Mouse (Mus musculus) kidney, postnatal 36 days (tissue): Measurements from ENCODE around the gene Atf7ip.

Source experiments
- DNase-seq, 2 experiments: peaks; one replicate each; pipeline ENCODE4 v3.0.0; 2021 to 2022; ENCODE audit warnings: mixed read lengths in 2 of 2

The Atf7ip gene

DNA sequence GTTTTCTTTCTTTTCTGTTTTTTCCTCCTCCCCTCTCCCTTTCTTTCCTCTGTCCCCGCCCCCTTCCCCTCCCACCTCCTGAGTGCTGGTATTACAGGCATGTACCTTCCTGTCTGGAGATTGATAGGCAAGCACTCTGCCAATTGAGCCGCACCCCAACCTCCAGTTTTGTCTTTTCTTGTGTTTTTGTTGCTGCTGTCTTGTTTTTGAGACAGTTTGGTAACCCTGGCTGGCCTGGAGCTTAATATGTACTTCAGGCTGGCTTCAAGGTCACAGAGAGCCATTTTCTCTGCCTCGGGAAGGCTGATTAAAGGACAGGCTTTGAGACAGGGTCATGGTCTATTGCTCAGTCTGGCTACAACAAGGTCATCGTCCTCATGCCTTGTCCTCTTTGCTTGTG, 18.8 kb downstream of the Atf7ip start:
- peak; percentile 45 to 57 for DNase-seq

DNA sequence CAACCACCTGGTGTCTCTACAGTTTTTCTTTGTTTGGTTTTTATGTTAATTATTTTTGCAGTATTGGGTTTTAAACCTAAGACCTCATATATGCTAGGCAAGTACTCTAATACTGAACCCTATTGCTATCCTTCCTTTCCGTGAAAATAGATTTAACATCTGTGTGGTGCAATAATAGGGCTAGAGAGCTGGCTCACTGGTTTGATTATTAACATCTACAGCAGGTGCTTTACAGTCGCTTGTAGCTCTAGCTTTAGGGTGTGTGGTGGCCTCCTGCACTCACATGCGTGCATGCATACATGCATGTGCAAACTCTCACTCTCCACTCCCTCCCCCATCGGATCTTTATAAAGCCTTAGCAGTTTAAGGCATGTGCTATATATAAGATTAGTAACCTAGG, 19.6 kb downstream of the Atf7ip start:
- DNase-seq: no peak

DNA sequence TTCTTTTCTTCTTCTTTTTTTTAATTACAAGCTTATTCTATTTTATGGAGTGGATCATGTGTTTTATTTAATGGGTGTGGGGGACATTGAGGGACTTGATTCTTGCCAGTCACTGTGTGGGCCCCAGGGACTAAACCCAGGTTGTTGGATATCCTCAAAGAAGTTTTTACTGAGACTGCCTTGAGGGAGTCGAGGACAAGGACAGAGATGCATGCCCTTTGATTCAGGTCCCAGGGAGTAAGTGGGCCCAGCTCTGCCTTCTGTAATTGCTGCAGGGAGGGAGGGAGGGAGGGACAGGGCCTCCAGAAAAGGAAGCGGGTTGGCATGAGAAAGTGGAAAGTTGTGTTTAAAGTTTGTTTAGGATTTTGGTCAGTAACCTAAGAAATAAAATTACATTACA, 23.2 kb downstream of the Atf7ip start:
- no peak for DNase-seq

DNA sequence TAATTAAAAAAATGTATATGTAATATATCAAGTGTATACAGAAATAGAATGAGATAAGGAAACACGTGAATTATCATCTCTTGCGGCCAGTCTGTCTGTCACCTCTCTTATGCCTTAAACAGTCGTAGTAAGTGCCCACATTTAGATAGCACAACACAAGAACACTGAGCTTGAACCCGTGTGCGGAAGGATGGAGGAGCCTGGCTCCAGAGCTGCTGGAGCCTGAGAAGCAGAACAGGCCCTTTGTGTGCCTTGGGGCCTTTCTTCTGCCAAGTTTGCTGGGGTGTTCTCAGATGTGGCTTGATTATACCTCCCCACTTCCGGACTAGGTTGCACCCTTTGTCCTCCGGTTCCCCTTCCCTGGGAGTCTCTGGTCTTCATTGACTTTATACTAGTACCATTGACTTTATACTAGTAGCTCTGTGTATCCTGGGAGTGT, 25.8 kb downstream of the Atf7ip start:
- DNase-seq: no peak

DNA sequence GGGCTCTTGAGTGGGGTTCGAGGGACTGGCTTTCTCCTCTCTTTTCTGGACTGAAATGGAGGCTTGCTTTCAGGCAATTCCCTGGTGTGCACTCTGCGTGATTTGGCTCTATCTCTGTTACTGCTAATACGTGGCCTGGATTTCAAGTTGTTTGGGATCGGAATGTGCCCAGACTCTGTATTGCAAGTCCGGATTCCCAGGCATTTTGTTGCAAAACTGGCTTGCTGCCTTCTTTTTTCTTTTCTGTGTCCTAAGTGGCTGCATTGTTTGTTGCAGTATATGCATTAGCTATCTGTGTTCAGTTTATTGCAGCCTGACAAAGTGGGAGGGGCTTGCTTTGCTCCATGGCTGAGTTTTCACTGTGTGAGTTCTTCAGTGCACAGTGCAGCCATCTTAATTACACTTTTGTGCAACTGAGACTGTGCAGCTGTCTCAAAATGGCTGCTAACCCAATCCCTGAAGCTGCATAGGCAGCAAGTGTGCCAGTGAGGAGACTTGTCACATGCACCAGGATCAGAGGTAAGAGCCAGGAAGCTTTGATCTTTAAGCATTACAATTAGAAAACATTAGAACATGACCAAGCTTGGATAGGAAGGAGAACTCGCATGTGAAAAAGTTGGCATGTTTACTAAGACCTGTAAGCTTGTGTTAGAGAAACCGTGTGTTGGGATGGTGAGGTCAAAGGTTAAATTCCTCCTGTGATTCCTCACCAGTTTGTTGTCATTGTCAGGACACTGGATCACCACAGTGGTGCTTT, 26.7 kb downstream of the Atf7ip start:
- peak; percentile 77 to 80 for DNase-seq

DNA sequence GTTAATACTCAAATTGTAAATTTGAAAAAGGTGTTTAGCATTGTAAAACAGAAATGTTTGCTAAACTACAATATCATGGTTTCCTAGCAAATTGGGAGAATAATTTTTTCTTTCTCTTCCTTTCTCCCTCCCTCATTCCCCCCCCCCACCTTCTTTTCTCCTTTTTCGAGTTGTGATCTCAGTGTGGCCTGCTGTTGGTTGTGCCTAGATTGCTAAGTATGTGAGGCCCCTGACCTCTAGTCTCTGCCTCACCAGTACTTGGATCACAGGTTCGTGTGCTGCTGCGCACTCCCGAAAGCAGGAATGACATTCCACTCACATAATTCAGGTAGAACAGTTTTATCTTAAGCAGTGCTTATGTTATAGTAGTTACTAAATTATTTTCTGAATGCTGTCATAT, 27.8 kb downstream of the Atf7ip start:
- no peak for DNase-seq

DNA sequence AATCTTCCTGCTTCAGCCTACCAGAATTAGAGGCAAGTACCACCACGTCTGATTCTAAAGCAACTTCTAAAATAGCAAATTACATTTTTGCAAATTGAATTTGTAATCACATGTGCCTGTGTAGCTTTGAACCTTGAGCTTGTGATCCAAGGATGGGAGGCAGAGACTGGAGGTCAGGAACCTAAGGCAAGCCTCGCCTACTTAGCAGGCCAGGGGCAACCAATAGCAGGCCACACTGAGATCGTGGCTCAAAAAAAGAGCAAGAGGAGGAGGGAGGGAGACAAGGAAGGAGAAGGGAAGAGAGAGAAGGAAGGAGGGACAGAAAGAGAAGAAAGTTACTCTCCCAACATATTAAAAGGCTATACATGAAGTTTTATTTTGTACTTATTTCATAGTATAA, 28.5 kb downstream of the Atf7ip start:
- no peak for DNase-seq

DNA sequence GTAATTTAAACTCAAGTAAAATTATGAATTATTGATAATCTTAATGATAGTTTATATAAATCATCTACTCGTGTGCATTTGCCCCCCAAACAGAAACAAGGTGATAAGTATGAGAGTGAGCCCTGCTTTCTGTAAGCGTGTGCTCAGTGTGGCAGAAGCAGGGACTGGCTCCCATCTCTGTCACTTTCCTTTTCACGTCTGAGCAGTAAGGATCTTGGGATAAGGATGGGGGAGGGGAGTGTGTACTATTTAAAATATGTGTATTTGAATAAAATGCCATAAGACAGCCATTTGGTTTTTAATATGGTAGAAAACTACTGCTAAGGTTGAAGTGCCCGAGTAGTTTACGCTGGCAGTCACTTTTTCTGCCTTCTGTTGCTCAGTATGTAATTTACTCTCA, 29.2 kb downstream of the Atf7ip start:
- DNase-seq: no peak

DNA sequence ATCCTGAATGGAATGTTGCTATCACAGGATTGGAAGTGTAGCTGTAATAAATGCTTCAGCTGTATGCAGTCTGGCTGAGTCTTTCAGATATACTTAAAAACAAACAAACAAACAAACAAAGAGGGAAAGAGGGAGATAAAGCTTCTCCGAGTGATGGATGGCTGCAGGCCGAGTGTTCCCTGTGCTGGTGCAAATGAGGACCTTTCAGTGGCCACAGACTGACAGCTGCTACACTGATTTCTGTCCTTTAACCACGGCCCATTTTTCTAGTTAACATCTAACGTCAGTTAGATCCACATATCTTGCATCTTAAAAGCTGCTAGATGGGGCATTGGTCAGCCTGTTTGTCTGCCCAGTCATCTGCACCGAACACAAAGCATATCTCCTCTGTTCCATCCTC, 30.2 kb downstream of the Atf7ip start:
- DNase-seq: no peak

DNA sequence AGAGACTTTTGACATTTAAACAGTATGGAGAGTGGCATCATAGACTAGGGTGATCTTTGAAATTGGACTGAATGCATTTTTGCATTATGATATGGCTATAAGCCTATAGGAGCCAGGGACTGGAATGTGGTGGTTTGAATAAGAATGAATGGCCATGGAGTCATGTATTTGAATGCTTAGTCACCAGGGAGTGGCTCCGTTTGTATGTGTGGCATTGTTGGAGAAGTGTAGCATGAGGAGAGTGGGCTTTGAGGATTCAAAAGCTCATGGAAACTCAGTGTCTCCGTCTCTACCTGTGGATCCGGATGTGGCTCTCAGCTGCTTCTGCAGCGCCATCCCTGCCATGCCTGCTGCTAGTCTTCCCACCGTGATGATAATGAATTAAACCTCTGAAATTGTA, 35.4 kb downstream of the Atf7ip start:
- DNase-seq: no peak

DNA sequence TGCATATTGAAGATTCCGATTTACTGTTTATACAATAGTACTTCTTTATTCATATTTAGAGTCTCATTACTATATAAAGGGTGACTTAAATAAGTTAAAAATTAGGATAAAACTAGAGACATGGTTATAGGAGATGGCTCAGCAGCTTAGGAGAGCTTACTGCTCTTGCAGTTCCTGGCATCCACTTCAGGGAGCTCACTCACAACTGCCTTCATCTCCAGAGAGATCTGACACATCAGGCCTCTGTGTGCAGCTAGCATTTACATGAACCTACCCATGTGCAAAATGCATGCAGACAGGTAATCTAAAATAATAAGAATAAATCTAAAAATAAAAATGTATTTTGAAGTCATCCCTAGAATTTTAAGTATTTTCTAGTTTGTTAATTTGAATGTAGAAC, 36.1 kb downstream of the Atf7ip start:
- no peak for DNase-seq

DNA sequence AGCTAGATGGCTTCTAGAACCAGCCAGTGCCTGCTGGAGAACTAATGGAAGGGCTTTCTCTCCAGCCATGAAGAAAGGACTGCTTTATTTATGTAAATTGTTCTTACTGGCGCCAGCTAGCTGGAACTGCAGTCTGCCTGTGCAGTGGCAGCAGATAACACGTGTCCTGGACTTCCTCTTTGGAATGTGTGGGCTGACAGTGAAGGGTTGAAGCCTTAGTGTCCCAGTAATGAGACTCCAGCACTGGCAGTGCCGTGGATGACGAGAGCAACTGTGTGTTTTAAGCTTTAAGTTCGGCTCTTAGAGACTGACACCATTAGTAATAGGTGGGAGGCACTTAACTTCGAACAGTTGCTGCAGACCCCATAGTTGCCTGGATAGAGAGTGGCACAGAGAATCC, 37.2 kb downstream of the Atf7ip start:
- peak; percentile 73 to 80 for DNase-seq

DNA sequence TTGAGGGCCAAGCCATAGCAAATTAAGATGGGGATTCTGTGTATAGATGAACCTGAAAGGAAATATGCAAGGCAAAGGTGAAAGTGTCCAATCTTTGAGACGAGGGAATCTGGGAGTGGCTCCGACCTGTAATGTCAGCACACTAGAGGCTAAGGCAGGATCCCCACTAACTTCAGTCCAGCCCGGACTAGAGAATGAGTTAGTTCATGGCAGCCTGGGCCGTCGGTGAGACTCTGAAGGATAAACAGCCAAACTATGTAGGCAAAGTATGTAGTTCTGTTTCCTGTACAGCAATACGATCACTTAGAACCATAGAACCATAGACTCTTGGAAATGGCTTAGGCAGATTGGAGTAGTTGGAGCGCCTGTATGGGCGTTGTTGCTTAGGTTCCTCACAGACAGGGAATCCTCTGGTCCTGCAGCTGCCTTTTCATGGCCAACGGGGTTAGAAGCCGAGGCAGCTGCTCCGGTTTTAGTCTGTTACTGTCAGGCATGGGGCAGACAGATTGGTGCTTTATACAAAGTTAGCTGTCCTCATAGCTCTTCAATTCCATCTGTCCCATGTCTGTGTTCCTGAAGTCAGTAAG, 39.4 kb downstream of the Atf7ip start:
- DNase-seq: no peak

DNA sequence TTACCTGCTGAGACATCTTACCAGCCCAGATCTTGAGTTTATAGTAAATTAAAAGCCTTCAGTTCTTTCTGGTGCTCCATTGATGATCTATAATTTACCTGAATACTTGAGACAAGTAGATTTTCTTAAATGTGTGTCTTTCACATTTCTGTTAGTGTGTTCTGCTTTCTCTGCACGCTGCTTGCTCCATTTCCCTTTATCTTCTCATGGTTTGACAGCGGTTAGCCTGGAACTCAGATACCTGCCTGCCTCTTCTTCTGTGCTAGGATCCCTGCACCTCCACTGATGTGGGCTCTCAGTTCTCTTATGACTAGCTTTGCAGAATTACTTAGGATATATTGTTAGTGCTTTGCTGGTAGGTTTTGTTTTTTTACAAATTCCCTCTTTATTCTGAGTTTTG, 40.3 kb downstream of the Atf7ip start:
- DNase-seq: no peak

DNA sequence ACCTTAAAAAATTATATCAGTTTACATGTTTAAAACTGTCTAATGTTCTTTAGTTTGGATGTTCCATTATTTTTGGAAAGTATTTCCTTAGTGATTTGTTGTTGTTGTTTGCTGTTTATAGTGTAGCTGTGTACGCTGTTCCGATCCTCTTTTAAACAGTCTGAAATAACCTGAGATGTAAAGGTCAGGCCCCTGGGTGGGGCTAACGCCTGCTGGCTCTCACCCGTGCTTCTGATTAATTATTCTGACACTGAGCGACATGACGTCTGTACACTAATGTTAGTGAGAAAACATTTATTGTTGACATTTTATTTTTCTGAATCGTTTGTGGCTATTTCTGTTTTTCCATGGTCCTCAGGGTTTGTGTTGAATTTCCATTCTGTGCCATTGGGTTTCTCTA, 41.0 kb downstream of the Atf7ip start:
- no peak for DNase-seq

DNA sequence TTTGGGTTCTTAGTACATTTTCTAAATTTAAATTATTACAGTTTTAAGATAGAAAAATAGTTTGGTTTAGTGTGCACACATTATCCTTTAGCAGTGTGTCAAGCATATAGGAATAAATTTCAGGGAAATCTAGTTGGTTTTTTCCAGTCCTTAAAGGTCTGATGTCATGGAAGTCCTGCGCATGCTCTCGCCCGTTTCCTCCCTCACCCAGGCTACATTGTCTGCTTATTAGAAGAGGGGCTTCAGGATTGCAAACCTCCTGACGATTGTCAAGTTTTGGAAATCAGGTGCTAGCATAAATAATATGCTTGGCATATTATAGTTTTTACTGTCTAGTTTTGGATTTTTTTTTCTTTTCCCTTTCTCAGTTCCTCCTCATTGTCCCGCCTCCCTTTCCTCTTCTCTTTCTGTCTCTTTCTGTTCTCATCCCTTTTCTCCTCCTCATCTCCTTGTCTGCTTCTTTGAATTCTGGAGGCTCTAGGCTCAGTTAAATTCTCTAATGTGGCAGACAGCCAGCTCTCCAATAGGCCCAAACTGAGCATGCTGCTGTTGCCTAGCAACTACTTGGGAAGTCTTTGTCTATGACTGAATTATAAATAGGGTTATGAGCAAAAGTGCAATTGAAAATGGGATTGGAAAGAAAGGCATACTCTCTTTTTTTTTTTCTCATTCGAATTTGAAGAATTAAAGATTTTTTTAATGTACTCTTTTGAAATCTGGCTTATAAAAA, 42.2 kb downstream of the Atf7ip start:
- DNase-seq: peak; percentile 69 to 81

DNA sequence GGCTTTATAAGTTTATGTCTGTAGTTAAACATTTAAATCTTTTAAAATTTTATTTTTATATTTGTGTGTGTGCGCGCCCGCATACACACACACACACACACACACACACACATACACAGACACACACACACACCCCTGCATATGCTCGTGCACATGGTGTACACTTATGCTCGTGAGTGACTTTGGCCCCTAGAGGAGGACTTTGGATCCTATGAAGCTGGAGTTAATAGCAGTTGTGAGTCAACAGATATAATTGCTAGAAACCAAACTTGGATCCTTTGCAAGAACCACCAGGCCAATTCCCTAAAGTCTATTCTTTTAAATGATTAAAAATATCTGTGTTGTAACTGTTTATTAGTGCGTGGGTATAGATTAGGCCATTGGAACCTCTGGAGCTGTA, 42.8 kb downstream of the Atf7ip start:
- peak in 1 of 2 experiments; percentile 28 for DNase-seq

DNA sequence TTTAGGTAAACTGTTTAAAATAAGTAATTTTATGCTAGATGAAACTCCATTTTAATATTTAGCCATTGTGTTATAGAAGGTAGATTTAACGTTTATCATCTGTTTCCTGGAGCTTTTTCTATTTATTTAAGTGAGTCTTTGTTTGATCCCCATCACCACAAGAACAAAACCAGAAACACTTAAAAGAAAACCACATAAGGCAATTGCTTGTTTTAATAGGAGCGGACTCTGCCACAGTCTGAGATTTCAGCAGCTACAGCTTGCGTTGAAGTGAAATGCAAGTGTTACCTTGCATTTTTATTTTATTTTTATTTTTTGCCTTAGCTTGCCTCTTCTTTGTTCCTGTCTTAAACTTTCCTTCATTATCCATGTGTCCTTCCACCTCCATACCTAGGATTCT, 43.6 kb downstream of the Atf7ip start:
- DNase-seq: no peak

DNA sequence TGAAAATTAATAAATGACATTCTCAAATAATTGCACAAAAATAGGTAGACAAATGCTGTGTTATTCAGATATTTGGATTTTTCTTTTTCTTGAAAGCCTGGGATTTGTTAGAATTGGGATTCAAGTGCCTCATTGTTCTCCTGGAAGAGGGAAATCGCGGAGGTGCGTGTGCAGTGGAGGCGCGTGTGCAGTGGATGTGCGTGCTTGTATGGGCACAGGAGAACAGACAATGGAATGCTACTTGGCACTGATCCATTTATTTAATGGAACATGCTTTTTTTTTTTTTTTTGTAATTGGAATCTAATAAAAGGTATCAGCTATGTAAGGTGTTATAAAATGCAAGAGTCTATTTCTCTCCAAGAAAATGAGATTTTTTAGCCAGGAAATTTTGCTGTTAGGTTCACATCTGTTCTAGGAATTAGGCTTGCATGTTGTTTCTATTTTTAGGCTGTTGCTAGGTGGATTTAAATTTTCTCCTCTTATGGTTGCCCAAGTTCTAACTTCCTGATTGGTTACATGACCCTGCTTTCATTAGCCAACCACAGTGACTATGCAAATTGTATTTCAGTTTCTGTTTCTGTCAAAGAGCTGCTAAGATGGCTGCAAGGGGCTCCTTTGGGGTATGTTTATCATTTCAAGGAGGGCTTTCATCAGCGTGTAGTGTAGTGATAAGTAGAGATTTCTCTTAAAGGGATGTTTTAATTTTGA, 44.8 kb downstream of the Atf7ip start:
- DNase-seq: peak; percentile 26 to 30

DNA sequence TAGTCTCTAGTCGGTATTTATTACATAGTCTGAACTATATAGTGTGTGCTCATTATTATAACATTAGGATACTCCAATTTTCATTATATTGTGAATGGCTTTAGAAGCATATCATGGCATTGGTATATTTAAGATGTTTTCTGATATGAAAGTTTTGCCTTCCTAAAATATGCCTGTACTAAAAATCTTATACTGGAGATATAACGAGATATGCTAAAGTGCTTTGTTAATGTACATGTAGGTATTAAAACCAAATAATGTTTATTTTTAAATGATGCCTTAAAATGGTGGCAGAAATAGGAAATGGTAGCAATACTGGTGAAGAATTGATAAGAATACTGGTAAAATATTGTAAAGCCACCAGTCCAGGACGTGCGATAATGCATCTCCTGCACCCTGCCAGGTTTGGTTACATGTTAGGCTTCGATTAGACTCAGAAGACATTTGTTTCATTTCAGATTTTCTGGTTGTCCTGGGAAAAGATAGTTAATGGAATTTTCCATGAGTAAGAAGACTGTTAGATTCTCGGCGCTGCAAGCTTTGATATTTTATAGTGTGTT, 45.7 kb downstream of the Atf7ip start:
- DNase-seq: no peak

DNA sequence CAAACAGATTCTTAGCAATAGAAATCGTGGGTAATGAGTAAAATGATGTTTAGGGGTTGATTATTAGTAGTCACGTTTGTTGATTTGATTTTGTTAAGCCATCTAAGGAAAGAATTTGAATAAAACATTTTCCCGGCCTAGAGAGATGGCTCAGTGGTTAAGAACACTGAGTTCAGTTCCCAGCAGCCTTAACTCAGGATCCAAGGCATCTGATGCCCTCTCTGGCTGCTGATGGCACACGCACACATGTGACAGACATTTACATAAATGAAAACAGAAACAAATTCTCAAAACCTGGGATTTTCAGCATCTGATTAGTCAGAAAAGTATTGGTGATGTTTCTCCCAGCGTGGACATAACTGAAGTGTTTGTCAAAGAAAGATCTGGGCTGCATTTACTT, 47.2 kb downstream of the Atf7ip start:
- no peak for DNase-seq

DNA sequence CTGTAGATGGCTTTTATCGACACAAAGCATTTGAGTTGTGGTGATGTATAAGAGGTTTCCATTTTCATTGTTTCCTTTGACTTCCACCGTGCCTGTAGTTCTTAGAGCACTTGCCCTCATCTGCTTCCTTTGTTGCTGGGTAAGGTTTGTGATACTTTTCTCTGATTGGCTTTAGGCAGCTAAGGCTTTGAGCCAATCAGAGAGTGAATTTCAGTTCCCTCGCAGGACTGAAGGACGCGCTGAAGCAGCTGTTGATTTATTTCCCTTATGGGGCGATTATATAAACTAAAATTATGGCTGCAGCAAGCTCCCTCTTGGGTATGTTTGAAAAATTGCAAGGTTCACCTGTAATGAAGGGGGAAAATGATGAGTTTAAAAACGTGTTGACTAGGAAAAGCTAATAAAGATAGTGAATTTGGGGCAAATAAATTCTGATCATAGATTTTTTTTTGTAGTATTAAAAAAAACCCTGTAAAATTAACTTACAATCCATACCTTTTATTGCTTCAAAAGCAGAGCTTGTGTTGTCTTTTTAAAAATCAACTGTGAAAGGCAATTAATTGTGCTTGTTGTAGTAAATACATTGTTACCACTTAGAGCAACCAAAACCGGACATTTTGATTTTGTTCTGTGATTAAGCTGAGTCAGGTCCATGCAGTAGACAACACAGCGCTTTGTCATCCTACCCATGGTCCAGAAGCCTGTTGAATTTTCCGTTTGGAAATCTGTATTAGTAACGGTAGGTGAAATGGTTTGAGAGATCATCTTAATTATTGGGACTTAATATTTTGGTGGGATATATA, 48.0 kb downstream of the Atf7ip start:
- peak; percentile 31 to 65 for DNase-seq
